Mouse (Mus musculus) CH12.LX (cell line): Measurements from ENCODE around the gene Hipk2.

Source experiments
- CHD1 ChIP-seq: IDR thresholded peaks from 2 replicates; pipeline ENCODE4 v1.6.1; 2012; ENCODE audit warnings: low read depth, low read length, improper control_type of control experiment, inconsistent platforms
- CTCF ChIP-seq, 2 experiments: IDR thresholded peaks in 1 of 2; conservative IDR thresholded peaks in 1 of 2; 2 replicates each; pipeline ENCODE4 v1.5.1; 2011 to 2012; ENCODE audit warnings: low read depth in 2 of 2, low read length in 2 of 2, improper control_type of control experiment in 1 of 2, inconsistent platforms in 1 of 2, mild to moderate bottlenecking in 1 of 2, moderate library complexity in 1 of 2
- E2F4 ChIP-seq: IDR thresholded peaks from 2 replicates; pipeline ENCODE4 v1.6.1; 2011; ENCODE audit warnings: low read depth, low read length, improper control_type of control experiment; ENCODE audit not compliant: insufficient replicate concordance
- ELF1 ChIP-seq: IDR thresholded peaks from 2 replicates; pipeline ENCODE4 v1.6.1; 2014; ENCODE audit warnings: low read depth, mild to moderate bottlenecking, inconsistent platforms, low read length, improper control_type of control experiment
- EP300 ChIP-seq: IDR thresholded peaks from 2 replicates; pipeline ENCODE4 v1.6.1; 2011; ENCODE audit warnings: low read length, improper control_type of control experiment
- HCFC1 ChIP-seq: IDR thresholded peaks from 2 replicates; pipeline ENCODE4 v1.6.1; 2012; ENCODE audit warnings: low read depth, mild to moderate bottlenecking, inconsistent platforms, low read length, improper control_type of control experiment
- MAZ ChIP-seq: IDR thresholded peaks from 2 replicates; pipeline ENCODE4 v1.6.1; 2012; ENCODE audit warnings: low read depth, mild to moderate bottlenecking, inconsistent platforms, low read length, improper control_type of control experiment, moderate library complexity
- MYC ChIP-seq: IDR thresholded peaks from 2 replicates; pipeline ENCODE4 v1.6.1; 2011; ENCODE audit warnings: low read depth, mild to moderate bottlenecking, improper control_type of control experiment, low read length
- NELFE ChIP-seq: IDR thresholded peaks from 2 replicates; pipeline ENCODE4 v1.6.1; 2011; ENCODE audit warnings: low read depth, low read length, improper control_type of control experiment
- POLR2A ChIP-seq: IDR thresholded peaks from 2 replicates; pipeline ENCODE4 v1.6.1; 2011; ENCODE audit warnings: low read depth, mild to moderate bottlenecking, improper control_type of control experiment, low read length
- TCF12 ChIP-seq: IDR thresholded peaks from 2 replicates; pipeline ENCODE4 v1.6.1; 2014; ENCODE audit warnings: low read depth, mild to moderate bottlenecking, inconsistent platforms, low read length, improper control_type of control experiment
- UBTF ChIP-seq: IDR thresholded peaks from 2 replicates; pipeline ENCODE4 v1.6.1; 2012; ENCODE audit warnings: low read depth, mild to moderate bottlenecking, inconsistent platforms, low read length, improper control_type of control experiment, moderate library complexity

- TF ChIP-seq EP300 (no peak), HCFC1 (no peak), TCF12 (no peak), UBTF (no peak), POLR2A (no peak), MAZ (no peak), CTCF (conservative IDR thresholded peaks at IDR 0.05 in 1 of 2, IDR thresholded peaks at IDR 0.05 in 1 of 2; ENCODE audit: low read depth in 2 of 2, low read length in 2 of 2) (no peak), E2F4 (no peak), NELFE (no peak), ELF1 (no peak), CHD1 (no peak), MYC (no peak)
Measured at GRCm38 (mm10) chr6:38730169-38731146, 145.5 kb downstream of the Hipk2 start.
